Mouse (Mus musculus) cerebellum, adult 9-10 months (tissue): Measurements from ENCODE around the gene Arsj.

Experiments used
- DNase-seq: peaks from one replicate; pipeline ENCODE4 v3.0.0; 2022

The Arsj gene

GRCm38 (mm10) chr3:126402836-126403235 is 39.4 kb downstream of the Arsj start:
- DNase-seq = peak; percentile 68

- DNase-seq = no peak
Measured at GRCm38 (mm10) chr3:126404199-126404598, 40.7 kb downstream of the Arsj start.

- DNase-seq = no peak
Measured at GRCm38 (mm10) chr3:126430524-126431064, 67.1 kb downstream of the Arsj start.

GRCm38 (mm10) chr3:126439331-126439730 is 75.8 kb downstream of the Arsj start:
- no peak for DNase-seq

- DNase-seq = no peak
Measured at GRCm38 (mm10) chr3:126449058-126449457, 85.6 kb downstream of the Arsj start.

- no peak for DNase-seq
Measured at GRCm38 (mm10) chr3:126449515-126449914, 86.0 kb downstream of the Arsj start.

GRCm38 (mm10) chr3:126455787-126456482 is 92.5 kb downstream of the Arsj start:
- DNase-seq = no peak

GRCm38 (mm10) chr3:126463119-126463815 is 99.8 kb downstream of the Arsj start:
- DNase-seq = no peak

GRCm38 (mm10) chr3:126464262-126464661 is 100.8 kb downstream of the Arsj start:
- no peak for DNase-seq
